Mouse (Mus musculus) urinary bladder, postnatal 36 days (tissue): ENCODE results near the gene Ccdc130.

Experiments used
- DNase-seq, 2 experiments: peaks; one replicate each; pipeline ENCODE4 v3.0.0; 2022; ENCODE audit warnings: low spot score in 2 of 2, mixed read lengths in 1 of 2

Ccdc130 gene

GRCm38 (mm10) chr8:84237542-84238229 is 32.5 kb downstream of the Ccdc130 start:
- no peak for DNase-seq

- DNase-seq, result peak; percentile 98 to 99
Observed at GRCm38 (mm10) chr8:84236998-84237473, 33.1 kb downstream of the Ccdc130 start, which contains the start of gene Zswim4. Zswim4 (minus strand) TSS chr8:84237055.

- peak in 1 of 2 experiments; percentile 14 for DNase-seq
Observed at GRCm38 (mm10) chr8:84236410-84236997, 33.7 kb downstream of the Ccdc130 start.

- peak in 1 of 2 experiments; percentile 30 for DNase-seq
Observed at GRCm38 (mm10) chr8:84235746-84236409, 34.3 kb downstream of the Ccdc130 start.

- DNase-seq, result no peak
Observed at GRCm38 (mm10) chr8:84233055-84233454, 37.1 kb downstream of the Ccdc130 start.

GRCm38 (mm10) chr8:84230735-84231134 is 39.4 kb downstream of the Ccdc130 start:
- no peak for DNase-seq

- DNase-seq, result no peak
Observed at GRCm38 (mm10) chr8:84223322-84224029, 46.7 kb downstream of the Ccdc130 start.

GRCm38 (mm10) chr8:84222566-84223165 is 47.5 kb downstream of the Ccdc130 start:
- DNase-seq, result no peak

GRCm38 (mm10) chr8:84220105-84220504 is 50.1 kb downstream of the Ccdc130 start:
- no peak for DNase-seq

GRCm38 (mm10) chr8:84218143-84218542 is 52.0 kb downstream of the Ccdc130 start:
- no peak for DNase-seq

GRCm38 (mm10) chr8:84217206-84217605 is 53.0 kb downstream of the Ccdc130 start:
- DNase-seq, result no peak

GRCm38 (mm10) chr8:84213277-84213676 is 56.9 kb downstream of the Ccdc130 start:
- no peak for DNase-seq

- no peak for DNase-seq
Observed at GRCm38 (mm10) chr8:84211881-84212563, 58.2 kb downstream of the Ccdc130 start.

GRCm38 (mm10) chr8:84211202-84211601 is 59.0 kb downstream of the Ccdc130 start:
- no peak for DNase-seq

GRCm38 (mm10) chr8:84210167-84210791 is 59.9 kb downstream of the Ccdc130 start:
- peak; percentile 75 to 78 for DNase-seq

GRCm38 (mm10) chr8:84208381-84209380 is 61.5 kb downstream of the Ccdc130 start:
- DNase-seq, result no peak

GRCm38 (mm10) chr8:84207811-84208210 is 62.4 kb downstream of the Ccdc130 start:
- peak in 1 of 2 experiments; percentile 58 for DNase-seq
